Mouse (Mus musculus): ENCODE results near the gene Nanos2.
A peak's percentile ranks its signal among the peaks of the same experiment; 100 is the strongest.

GRCm38 (mm10) chr7:19002848-19003498 lies 15.8 kb downstream of the Nanos2 start:
- TF ChIP-seq POLR2A (IDR thresholded peaks at IDR 0.05; ENCODE audit: borderline replicate concordance, extremely low read depth, insufficient read depth, insufficient read length, poor library complexity, severe bottlenecking), result 0 out of 2 replicates have a peak, but pooled peaks have one; percentile 21
- no peak for TF ChIP-seq CTCF (IDR thresholded peaks at IDR 0.05; ENCODE audit: borderline replicate concordance, extremely low read depth, insufficient read depth, insufficient read length)

Measured in brain, embryonic 14.5 days (tissue).